Mouse (Mus musculus): ENCODE data around the gene Tenm4.

DNA sequence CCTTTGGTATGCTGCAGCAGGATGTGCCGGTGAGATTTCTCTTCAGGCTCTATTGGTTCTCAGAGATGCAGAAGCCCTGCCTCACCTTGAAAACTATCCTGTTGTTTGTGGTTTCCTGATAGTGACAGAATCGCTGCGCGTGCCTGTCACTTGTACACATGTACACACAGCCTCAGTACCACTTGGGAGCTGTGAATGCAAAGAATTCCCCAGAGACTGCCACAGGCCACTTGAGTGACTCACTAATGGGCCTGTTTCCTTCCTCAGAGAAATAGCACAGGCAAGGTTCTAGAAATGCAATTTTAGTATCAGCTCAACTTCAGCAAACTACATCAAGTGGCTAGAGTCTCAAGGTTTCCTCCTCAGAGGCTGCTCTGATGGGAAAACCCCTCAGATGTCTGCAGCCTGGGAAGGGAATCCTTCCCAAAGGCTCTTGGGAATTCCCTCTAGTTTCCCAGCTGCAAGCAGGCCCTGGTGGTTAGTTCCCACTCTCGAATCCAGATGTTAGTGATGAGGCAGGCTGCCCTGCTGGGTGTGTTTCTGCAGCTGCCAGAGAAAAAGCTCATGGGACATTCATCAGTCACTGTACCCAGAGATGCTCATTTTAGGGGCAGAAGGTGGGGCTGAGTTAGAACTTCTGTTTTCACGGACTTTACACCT, 203.1 kb downstream of the Tenm4 start:
- TF ChIP-seq CTCF (IDR thresholded peaks at IDR 0.05) (no peak), EP300 (IDR thresholded peaks at IDR 0.05) (no peak)

Data from lung, postnatal 0 days (tissue).